10 mouse cellular contexts compared by ENCODE assay signal in genomic region chr9:18744639-18745038, GRCm38 (mm10). TPM values are rescaled to one million over a fixed set of nuclear protein-coding genes. Genes with fewer than 3 reads are reported as not detected.
A peak's percentile ranks its signal among the peaks of the same experiment; 100 is the strongest.
DNase-seq lines count a peak whose midpoint lies in the region; ATAC-seq lines count a peak whose summit lies in the region.
"Had no signal": no experiment of that assay in that cellular context is flagged by ENCODE, and none has a peak within 500 bp of the region (broad histone marks: within the 10 kb centered on the region; RNA-seq: fewer than 3 reads in every experiment).

No protein-coding gene starts in this region.

- H3K4me1 ChIP-seq in kidney, embryonic 16.5 days (ENCODE audit: insufficient read depth, low read length) = no peaks in the 10 kb centered on the region
- no peaks in the 10 kb centered on the region for H3K4me1 ChIP-seq in embryonic facial prominence, embryonic 11.5 days (ENCODE audit: control insufficient read depth, insufficient read depth, low read length)
- H3K4me1 ChIP-seq: heart, embryonic 13.5 days had no signal

- peak; percentile 7 for DNase-seq in kidney, postnatal 10 days
- DNase-seq in ES-CJ7 (ENCODE audit: low read depth, low spot score) = peak; percentile 40
- DNase-seq in embryonic facial prominence, embryonic 11.5 days (ENCODE audit: low spot score) = peak; percentile 54
- DNase-seq in mesoderm, embryonic 11.5 days (ENCODE audit: low read depth, low spot score) = peak; percentile 30
- no peak for DNase-seq in natural killer cell, adult 2 months (ENCODE audit: low spot score in 2 of 2)
- no peak for DNase-seq in adrenal gland, postnatal 25 days

- H3K9me3 ChIP-seq in kidney, embryonic 16.5 days (ENCODE audit: low read length) = no peaks in the 10 kb centered on the region
- no peaks in the 10 kb centered on the region for H3K9me3 ChIP-seq in embryonic facial prominence, embryonic 11.5 days (replicated peaks; ENCODE audit: control insufficient read depth, low read length)
- H3K9me3 ChIP-seq: heart, embryonic 13.5 days had no signal

- H3K4me2 ChIP-seq in kidney, embryonic 16.5 days (replicated peaks; ENCODE audit: low read depth, low read length) = no peak overlapping the region
- H3K4me2 ChIP-seq in embryonic facial prominence, embryonic 11.5 days (ENCODE audit: low read depth, low read length) = no peak overlapping the region
- H3K4me2 ChIP-seq: heart, embryonic 13.5 days had no signal

- H3K9ac ChIP-seq in kidney, embryonic 16.5 days (replicated peaks; ENCODE audit: low read length) = no peak overlapping the region
- no peak overlapping the region for H3K9ac ChIP-seq in embryonic facial prominence, embryonic 11.5 days (replicated peaks; ENCODE audit: low read length)
- H3K9ac ChIP-seq: heart, embryonic 13.5 days had no signal

- H3K36me3 ChIP-seq in kidney, embryonic 16.5 days (ENCODE audit: insufficient read depth, low read length) = no peaks in the 10 kb centered on the region
- no peaks in the 10 kb centered on the region for H3K36me3 ChIP-seq in embryonic facial prominence, embryonic 11.5 days (replicated peaks; ENCODE audit: control insufficient read depth, insufficient read depth, low read depth, low read length)
- H3K36me3 ChIP-seq: heart, embryonic 13.5 days had no signal

- ATAC-seq in kidney, embryonic 16.5 days (ENCODE audit: low FRiP score, low TSS enrichment) = no peak; the same call in 1 of the 2 replicates
- ATAC-seq in embryonic facial prominence, embryonic 11.5 days (replicated peaks; ENCODE audit: insufficient number of reproducible peaks, low FRiP score, low TSS enrichment, low read depth) = no peak
- ATAC-seq in inflammation-experienced regulatory T-cells, adult 6 months = no peak

- H3K4me3 ChIP-seq in kidney, embryonic 16.5 days (ENCODE audit: low read length) = no peak overlapping the region
- no peak overlapping the region for H3K4me3 ChIP-seq in embryonic facial prominence, embryonic 11.5 days (ENCODE audit: low read depth, low read length)
- H3K4me3 ChIP-seq: heart, embryonic 13.5 days had no signal

- no peak overlapping the region for H3K27ac ChIP-seq in kidney, embryonic 16.5 days (ENCODE audit: low read length)
- H3K27ac ChIP-seq in embryonic facial prominence, embryonic 11.5 days (replicated peaks; ENCODE audit: low read depth, low read length) = no peak overlapping the region
- H3K27ac ChIP-seq: heart, embryonic 13.5 days had no signal

- 21% methylated on average over 5 of the region's 5 CpGs for WGBS in kidney, embryonic 16.5 days
- 31% methylated on average over 5 of the region's 5 CpGs for WGBS in embryonic facial prominence, embryonic 11.5 days

- no peaks in the 10 kb centered on the region for H3K27me3 ChIP-seq in kidney, embryonic 16.5 days (ENCODE audit: insufficient read depth, low read length)
- no peaks in the 10 kb centered on the region for H3K27me3 ChIP-seq in embryonic facial prominence, embryonic 11.5 days (ENCODE audit: control insufficient read depth, insufficient read depth, low read length)
- H3K27me3 ChIP-seq: heart, embryonic 13.5 days had no signal

RNA-seq across cellular contexts. Expression of gene Olfr24, which starts 19.2 kb away (rescaled TPM):
- not detected in 2 replicates for polyA plus RNA-seq in kidney, embryonic 16.5 days (2015; fragmentation: Nextera tagmentation; extraction: Ambion mirVana)
- polyA plus RNA-seq in embryonic facial prominence, embryonic 11.5 days (2014; fragmentation: Nextera tagmentation; extraction: Ambion mirVana) = not detected in 2 replicates
- not detected for polyA plus RNA-seq in inflammation-experienced regulatory T-cells, adult 6 months (2017; shearing (Covaris generic))
- not detected in 2 replicates for total RNA-seq in adrenal gland, postnatal 25 days (2021)
- polyA plus RNA-seq: heart, embryonic 13.5 days; lung, embryonic 16.5 days had no signal

Comparison
In these comparisons a context has a peak if more than half of its experiments do, and no peak if none do; other contexts are left out.
1. DNase-seq: peak in kidney, postnatal 10 days (single experiment), ES-CJ7 (single experiment), embryonic facial prominence, embryonic 11.5 days (single experiment) and mesoderm, embryonic 11.5 days (single experiment); none in natural killer cell, adult 2 months (0 of 2) and adrenal gland, postnatal 25 days (single experiment).